Mouse (Mus musculus): ENCODE data around the gene Dnajc3.
A peak's percentile ranks its signal among the peaks of the same experiment; 100 is the strongest.
"Not testable (repeated sequence)": the region's sequence is repeated elsewhere in the genome, so short reads cannot be mapped to it uniquely, and the experiment has no call there.

Gene Dnajc3

DNA sequence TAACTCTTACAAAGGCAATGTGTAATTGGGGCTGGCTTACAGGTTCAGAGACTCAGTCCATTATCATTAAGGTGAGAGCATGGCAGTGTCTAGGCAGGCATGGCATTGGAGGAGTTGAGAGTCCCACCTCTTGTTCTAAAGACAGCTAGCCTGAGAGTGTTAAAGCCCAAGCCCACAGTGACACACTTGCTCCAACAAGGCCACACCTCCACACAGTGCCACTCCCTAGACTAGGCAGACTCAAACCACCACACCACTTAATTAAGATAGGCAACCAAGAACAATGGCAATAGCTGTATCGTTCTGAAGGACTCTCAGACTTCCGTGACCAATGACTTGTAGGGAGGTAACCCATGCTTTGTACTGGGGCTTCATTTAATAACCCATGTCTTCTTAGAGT lies 7.0 kb upstream of the Dnajc3 start:
- no peak for DNase-seq (ENCODE audit: low spot score in 2 of 2)

DNA sequence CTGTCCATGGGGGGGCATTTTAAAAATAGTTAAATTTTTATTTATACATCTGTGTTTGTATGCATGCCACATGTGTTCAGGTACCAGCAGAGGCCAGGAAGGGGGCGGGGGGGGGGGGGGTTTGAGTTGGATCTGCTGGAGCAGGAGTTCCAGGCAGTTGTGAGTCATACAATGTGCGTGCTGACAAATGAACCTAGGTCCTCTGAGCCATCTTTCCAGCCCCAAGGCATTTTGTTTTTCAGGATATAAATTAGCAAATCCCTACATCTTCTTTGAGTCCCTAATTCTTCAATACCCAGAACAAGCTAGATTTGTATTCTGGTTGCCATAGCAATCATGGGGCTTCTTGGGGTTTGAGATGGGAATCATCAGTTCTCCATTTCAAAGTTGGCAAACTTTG lies 6.6 kb upstream of the Dnajc3 start:
- DNase-seq (ENCODE audit: low spot score in 2 of 2) = no peak

DNA sequence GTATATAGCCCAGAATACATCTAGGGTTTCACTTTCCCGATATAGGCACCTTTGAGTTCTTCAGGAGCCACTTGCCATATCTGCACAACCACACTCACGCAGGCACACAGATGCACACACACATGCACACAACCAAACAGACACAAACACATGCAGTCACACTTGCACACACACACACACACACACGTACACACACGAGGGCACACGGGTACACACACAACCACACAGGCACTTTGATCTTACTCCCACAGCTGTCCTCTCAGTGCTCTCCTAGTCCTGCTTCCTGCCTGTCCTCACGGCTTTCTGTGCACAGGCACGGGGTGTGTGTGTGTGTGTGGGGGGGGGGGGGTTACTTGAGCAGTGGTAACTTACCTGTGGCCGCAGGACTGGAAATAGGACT lies 4.8 kb upstream of the Dnajc3 start:
- DNase-seq (ENCODE audit: low spot score in 2 of 2) = no peak

DNA sequence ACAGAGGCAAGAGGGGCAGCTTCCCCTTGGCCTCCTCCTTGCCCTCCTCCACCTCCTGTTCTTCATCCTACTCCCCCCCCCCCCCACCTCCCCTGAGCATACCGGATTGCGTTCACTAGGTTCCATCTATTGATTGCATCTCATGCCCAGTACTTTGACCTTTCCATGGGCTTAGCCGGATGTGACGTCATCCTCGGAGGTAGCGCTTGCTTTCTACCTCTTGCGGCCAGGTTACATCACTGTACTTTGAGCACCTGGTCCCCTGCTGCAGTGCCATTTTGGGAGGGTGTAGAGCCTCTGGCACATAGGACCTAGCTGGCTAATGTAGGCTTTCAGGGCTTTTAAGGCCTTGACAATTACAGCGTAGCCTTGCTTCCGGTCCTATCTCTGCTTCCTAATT lies 3.1 kb upstream of the Dnajc3 start:
- no peak for DNase-seq (ENCODE audit: low spot score in 2 of 2)

DNA sequence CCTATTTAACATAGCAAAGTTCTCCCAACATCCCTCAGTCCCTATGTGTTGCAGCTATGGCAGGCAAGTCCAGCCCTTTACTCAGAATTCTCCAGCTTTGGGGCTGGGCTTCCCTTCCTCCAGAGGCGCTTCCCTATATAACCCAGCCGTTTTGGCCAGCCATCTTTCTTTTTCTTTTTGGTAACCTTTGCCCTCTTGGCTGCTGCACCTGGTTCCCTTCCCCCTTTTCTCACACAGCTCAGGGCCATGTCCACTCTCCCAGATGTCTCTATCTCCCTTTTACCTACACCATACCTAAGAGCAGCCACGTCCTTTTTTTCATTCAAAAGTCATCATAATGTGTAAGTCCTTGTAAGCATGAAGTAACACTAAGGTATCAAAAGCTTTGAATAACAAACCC lies 1.5 kb upstream of the Dnajc3 start:
- no peak for DNase-seq (ENCODE audit: low spot score in 2 of 2)

DNA sequence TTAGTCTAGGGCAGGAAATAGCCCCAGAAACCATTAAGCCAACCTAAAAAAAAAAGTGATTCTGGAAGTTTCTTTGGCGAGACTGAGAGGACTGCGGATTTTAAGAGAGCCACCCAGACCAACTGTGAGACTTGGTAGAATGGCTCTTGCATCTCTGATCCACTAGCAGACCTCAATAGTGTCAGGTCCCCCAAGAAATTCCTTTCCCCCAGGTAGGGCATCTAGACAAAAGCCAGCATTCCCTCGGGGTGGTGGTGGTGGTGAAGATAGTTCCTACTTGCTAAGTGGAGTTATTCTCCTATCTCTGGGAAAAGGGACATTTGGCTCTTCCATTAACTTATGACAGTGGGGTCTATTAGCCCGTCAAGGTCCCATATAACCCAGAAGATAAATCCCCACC lies 824 bp upstream of the Dnajc3 start:
- DNase-seq (ENCODE audit: low spot score in 2 of 2) = no peak

DNA sequence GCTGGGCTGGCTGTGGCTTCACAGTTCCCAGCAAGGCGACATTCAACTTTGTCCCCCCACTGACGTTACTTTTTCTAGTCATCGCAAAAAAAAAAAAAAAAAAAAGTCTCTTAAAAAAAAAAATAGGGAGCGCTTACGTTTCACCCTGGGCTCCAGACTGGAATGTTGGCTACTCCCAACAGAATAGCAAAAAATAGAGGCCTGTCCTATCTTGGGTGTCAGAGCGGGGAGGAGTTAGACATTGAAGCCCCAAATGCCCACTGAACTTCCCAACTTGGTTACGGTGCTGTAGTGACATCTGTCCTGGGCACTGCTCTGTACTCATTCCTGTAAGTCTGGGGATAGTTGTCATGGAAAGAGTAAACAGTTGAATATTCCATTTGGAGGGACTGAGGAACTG lies 775 bp downstream of the Dnajc3 start:
- DNase-seq (ENCODE audit: low spot score in 2 of 2) = no peak

DNA sequence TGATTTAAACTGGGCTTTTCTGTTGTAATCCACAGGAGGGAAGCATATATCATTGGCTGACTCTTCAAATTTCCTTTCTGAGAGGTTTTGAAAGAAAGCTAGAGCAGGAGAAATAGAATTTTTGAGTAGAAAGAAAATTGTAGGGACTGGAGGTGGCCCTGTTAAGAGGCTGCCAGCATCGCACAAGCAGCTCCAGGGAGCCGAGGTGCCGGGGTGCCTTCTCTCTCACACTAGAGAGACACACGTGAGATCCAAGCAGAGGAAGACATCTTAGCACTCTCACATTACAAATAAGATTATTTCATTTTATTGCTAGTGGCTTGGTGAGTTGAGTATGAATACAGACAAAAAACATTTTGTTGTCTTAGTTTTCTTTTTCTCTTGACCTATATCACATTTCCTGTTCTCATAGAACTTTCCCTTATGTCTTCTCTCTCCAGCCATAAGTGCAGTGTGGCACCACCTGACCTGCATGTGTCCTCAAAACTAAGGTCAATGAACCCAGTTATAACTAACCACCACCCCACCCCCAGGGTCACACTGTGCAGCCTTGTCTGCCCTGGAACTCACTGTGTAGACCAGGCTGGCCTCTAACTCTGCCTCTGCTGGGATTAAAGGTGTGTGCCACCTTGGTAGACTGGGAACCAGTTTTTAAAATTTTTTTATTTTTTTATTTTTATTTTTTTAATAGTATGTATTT lies 3.2 kb downstream of the Dnajc3 start:
- no peak for DNase-seq (ENCODE audit: low spot score in 2 of 2)

DNA sequence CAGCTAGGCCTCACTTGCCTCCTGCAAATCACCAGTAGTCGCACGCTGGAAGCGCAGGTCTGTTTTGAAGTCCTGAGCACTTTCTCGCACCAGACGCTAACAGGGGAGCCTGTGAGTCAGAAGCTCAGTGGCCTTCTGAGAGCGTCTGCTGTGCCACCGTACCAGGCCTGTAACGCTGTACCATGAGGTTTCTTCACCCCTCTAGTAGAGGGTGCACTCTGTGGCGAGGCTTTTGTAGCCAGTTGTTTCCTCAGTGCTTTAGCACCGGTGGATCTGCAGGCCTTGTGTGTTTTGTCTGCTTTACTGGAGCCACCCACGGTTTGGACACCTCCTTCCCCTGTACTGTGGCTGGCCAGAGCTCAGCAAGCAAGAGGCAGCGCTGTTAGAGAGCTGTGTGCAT lies 4.3 kb downstream of the Dnajc3 start:
- no peak for DNase-seq (ENCODE audit: low spot score in 2 of 2)

DNA sequence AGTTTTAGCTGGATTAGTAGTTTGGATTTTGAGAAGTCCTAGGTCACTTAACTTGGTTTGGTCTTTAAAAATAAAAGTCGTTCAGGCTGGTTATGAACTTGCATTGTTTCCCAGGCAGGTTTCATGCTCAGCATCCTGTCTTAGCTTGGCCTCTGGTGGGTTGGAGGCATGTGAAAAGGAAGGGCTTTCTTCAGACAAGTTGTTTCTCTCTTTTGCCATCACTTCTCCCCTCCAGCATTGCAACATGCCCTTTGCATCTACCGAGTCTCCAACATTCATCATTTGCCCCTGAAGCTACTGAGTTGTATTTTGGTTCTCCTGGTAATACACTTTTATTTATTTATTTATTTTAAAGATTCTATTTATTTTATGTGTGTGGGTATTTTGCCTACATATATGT lies 6.9 kb downstream of the Dnajc3 start:
- no peak for DNase-seq (ENCODE audit: low spot score in 2 of 2)

DNA sequence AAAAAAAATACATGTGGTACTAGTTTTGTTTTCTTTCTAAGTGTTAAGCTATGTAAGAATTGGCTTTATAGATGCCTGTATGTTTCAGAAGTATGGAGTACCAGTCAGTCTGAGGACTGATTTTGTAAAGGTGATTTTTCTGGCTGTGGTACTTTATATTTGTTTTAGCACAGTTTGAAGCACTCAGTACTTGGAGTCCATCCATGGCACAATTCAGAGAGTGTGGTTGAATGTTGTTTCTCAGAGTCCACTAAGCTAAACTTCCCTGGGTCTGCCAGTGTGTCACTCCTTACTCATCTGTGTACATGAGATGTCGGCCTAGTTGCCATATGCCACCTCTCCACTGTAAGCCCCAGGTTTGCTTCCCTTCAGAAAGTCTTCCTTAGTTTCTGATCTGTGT lies 11.1 kb downstream of the Dnajc3 start:
- no peak for DNase-seq (ENCODE audit: low spot score in 2 of 2)

DNA sequence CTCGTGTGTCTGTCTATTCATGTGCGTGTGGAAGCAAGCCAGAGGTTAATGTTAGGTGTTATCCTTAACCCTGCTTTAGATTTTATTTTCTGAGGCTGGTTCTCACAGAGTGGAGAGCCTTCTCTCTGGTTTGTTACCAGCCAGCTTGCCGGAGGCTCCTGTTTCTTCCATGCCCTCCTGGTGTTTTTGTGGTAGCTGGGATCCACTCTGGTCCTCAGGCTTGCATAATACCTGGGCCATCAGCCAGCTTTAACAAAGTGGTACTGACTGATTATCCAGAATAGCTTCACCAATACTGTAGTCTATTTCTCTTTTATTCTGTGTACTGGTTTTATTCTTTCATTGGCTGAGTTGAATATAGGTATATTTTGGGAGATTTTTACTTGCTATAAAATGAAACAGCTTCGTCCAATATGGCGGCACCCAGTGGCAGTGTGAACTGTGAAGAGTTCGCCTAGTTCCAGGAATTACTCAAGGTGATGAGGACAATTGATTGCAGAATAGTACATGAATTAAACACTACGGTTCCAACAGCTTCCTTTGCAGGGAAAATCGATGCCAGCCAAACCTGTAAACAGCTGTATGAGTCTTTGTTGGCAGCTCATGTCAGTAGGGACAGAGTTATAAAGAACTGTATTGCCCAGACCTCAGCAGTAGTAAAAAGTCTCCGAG lies 14.3 kb downstream of the Dnajc3 start:
- DNase-seq (ENCODE audit: low spot score in 2 of 2) = peak in 1 of 2 experiments; percentile 29

DNA sequence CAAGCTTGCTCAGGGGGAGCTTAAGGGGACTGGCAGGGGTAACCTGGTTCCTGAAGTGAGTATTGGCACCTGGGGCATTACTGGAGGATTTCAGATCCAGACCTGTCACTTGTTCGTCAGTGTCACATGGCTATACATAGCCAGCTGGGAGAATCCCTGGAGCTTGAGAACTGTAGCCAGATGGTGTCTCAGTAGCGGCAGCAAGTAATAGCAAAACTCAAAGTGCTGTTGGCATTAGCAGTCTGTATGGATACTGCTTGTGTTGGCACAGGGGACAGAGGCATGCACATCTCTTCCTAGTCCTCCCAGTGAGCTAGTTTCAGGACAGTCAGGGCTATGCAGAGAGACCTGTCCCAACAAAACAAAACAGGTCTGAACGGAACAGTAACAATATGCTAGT lies 20.2 kb downstream of the Dnajc3 start:
- DNase-seq (ENCODE audit: low spot score in 2 of 2) = no peak

DNA sequence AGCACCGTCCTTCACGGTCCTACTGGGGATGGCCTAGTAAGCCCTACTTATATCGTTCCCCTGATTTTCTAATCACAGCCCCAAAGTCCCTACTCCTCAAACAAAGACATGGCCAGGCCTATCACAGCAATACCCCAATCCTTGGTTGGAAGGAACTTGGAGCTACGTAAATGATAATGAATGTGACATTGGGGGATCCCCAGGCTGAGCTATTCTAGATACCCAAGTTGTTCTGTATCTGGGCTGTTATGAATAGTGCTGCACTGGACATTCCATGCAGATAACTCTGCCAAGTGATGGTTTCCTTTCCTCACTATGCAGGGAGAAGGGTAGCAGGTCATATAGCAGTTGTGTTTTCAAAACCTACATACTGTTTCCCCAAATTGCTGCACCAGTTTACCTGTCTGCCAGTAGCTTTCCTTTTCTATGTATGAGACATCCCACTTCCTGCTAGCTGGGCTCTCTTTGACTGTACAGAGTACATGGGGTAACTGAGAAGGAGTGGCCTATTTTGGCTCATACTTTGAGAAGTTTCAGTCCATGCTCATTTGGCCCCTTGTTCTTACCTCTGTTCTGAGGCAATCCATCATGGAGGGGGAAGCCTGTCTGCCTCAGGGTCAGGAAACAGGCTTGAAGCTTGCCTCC lies 27.7 kb downstream of the Dnajc3 start:
- no peak for DNase-seq (ENCODE audit: low spot score in 2 of 2)

DNA sequence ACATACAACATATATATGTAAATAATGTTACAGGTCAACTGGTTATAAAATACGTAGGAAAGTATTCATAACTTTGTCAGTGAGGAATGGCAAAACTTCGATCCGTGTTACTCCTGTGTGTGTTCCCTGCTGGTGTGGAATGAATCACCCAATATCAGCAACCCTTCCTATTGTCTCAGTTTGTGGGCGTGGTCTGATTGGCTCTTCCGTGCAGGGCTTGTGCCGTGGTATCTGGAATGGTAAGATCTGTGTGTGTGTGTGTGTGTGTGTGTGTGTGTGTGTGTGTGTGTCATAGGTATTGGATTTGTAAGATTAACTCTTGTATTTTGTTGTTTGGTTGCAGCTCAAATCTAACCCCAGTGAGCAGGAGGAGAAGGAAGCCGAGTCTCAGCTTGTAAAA lies 29.9 kb downstream of the Dnajc3 start:
- no peak for DNase-seq (ENCODE audit: low spot score in 2 of 2)

DNA sequence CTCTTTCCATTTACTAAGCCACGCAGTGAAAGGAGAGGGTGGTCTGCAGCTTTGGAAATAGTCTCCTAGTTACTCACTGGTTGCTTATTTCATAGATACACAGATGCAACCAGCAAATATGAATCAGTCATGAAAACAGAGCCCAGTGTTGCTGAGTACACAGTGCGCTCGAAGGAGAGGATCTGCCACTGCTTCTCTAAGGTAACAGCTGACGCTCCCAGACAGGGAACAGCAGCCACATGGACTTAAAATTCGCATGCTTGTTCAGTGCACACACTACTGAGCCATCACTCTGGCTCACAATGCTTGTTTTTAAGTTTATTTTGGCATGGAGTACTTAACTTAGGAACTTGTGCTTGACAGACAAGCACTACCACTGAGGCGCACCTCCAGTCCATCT lies 34.5 kb downstream of the Dnajc3 start:
- no peak for DNase-seq (ENCODE audit: low spot score in 2 of 2)

DNA sequence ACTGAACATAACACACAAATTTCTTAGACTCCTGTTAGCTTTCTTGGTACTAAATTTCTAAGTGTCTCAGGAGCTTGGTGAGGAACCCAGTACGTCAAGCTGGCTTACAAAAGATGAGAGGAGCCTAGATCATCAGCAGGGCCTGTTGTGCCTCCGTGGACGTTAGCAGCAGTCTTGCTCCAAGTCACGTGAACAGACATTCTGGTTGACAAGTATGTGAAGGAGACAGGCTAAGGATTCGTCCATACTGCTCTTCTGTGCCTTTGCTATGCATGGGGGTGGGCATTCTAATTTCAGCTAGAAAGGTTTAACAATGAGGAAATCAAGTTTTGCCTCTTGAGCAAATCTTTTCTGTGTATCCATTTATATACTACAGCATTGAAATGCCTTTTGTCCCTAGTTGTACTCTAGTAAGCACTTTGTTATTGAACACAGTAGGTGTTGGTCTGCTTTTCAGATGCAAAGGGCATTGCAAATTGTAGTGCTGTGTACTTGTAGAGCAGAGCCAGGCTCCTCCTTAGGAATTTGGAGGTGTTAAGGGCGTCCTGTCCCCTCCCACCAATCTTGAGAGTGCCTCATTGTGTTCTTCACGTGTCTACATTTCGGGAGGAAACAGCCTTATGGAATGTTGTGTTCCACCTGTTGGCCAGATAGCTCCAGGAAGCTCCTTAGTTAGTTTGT lies 39.5 kb downstream of the Dnajc3 start:
- DNase-seq (ENCODE audit: low spot score in 2 of 2) = no peak

DNA sequence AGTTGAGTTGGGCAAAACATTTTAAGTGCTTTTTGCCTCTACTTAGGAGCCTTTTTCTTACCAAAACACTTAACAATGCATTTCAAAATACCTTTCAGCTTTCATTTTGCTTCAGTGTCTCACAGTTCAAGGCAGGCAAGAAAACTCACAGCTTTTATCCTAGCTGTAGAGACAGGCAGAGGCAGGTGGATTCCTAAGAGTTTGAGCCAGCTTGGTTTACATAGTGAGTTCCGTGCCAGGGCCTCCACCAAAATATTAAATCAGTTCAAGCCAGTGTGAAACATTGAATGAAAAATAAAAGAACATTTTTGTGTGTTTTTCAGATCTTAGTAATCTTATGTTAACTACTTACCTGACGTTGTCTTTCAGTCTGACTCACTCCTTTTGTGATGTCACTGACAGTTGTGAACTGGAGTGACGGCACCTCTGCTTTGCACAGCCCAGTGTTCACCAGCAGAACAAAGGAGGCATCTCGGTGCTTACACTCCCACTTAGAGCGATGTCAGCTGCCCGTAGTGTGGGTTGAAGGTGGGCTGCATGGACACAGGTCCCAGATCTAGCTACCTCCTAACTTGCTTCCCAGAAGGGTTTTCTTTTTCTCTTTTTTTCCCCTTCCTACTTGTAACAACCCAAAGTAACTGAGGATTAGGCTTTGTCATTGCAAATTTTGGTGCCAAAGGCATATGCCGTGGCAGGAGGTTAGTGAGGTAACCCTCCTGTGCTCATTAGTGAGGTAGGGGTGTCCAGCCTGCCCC lies 42.0 kb downstream of the Dnajc3 start:
- DNase-seq (ENCODE audit: low spot score in 2 of 2) = no peak

DNA sequence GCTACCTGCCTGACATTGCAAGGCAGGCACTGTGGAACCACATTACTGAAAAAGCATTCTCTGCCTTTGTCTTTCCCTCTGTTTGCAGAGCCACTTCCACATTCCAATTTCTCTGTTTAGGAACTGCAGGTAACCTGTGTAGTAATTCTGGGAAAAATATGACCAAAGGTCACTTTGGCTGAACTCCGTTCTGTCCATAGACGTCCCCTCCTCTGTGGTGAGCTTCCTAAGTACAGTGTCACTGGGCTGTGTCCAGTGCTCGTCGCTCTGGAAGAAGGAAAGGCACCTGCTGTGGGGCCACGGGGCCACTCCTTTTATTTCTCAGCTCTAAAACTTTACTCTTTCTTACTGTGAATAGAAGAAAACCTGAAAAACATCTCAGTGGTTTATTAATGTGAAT lies 42.6 kb downstream of the Dnajc3 start:
- DNase-seq (ENCODE audit: low spot score in 2 of 2) = no peak

DNA sequence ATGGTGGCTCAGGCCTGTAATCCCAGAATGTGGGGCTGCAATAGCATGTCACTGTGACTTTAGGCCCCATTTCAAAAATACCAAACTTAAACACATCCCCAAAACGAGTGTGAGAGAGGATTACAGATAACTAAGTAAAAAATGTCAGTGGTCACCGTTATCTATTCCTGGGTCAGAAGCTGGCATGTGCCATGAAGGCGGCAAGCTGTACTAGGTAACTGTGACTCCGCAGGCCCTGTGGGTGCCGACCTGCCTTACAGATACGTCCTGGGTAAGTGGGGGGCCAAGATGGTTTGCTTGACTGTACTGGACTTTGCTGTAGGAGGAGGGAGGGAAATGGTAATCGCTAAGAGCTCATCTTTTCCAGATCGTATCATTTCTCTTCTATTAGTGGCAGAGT lies 43.1 kb downstream of the Dnajc3 start:
- no peak for DNase-seq (ENCODE audit: low spot score in 2 of 2)

DNA sequence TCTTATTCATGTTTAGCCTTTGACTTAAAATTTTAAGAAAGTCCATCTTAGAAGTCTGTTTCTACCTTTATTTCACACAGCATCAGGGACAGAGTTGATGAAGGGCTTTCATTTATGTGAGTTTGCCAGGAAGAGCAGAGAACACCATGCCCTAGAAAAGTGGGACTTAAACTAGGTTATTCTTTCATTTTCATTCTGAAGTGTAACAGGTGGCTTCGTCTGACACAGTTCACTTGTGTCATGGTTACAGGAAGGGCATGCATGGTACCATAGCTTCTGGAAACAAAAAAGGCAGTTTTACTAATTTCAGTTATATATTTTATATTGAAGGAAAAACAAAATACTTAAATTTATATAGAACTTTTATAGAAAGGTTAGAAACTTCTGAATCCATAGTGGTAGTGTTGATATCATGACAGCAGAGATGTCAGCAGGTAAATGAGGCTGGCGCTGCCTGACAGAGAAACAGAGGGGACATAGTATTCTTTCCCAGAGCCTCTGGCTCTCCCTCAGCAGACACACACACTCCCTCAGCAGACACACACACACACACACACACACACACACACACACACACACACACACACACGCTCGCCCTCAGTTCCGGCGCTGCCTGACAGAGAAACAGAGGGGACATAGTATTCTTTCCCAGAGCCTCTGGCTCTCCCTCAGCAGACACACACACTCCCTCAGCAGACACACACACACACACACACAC lies 44.1 kb downstream of the Dnajc3 start:
- not testable (repeated sequence) for DNase-seq (ENCODE audit: low spot score in 2 of 2)
